Mouse (Mus musculus): ENCODE measurements around the gene Pcid2.

Gene Pcid2

DNA sequence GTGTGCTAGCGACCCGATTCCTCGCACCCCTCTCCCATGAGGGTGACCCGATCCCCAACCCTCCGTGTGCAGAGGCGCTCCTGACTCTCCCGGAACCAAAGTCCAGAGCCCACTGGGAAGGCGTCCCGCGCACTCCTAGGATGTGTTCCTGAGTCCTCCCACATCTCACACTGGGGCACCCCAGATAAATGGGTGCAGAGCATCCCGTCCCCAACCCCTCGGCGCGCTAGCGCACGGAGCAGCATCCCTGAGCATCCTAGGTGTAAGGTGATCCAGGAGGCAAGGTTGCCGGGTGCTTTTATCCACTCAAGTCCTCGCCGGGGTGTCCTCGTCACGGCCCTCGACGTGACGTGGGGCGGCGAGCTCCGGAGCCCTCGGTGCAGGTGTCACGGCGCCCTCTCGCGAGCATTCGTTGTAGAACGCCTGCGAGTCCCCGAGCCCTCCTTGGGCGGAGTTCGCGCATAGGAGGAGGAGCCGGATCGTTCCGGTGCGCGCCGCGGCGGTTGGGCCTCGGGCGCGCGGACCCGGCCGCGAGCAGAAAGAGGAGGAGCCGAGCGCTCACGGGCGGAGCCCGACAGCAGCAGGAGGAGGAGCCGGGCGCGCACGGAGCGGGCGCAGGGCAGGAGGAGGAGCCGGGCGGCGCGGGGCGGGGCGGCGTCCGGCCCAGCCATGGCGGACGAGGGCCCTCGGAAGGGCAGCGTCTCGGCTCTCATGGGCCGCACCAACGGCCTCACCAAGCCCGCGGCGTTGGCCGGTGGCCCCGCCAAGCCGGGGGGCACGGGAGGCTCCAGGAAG, at the start of gene Pcid2, which contains the start of gene Cul4a:
Gene Pcid2, minus strand, starts transcription at position 373 of the 795 bp plus-strand sequence.
Gene Cul4a, plus strand, starts transcription at position 535 of the 795 bp plus-strand sequence.
- peak; percentile 98 for DNase-seq (ENCODE audit: low spot score)

DNA sequence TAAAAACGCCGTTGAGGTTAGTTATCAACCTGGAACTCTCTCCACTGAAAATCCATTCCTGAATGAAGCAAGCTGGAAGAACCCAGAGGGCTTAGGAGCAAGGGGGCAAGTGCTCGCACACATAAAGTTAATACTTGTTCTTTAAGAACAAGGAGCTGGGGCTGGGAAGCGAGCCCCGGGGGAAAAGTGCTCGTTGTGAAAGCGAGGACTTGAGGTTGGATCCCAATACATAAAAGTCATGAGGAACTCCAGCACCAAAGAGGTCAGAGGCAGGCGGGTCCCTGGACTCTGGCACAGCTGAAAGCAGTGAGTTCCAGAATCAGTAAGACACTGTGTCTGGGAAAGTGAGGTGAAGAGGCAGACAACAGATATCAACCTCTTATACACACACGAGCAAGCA, 48.8 kb upstream of the Pcid2 start:
- DNase-seq (ENCODE audit: low spot score) = no peak

DNA sequence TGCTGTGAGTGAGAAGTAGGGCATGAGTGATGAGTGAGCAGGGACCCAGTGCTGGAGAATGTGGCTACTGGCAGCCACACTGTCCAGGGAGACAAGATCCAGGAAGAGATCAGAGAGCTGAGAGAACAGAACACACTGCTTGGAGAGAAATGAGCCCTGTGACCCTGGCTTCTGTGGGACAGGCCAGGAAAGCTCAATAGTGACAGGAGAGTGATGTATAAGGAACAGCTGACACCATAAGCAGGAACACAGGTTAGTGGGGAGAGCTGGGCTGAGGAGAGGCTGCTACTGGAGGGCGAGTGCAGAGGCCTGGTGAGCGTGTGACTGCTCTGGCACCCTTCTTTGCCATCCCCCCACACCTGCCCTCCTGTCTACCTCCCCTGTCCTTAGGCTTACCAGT, 45.7 kb upstream of the Pcid2 start:
- no peak for DNase-seq (ENCODE audit: low spot score)

DNA sequence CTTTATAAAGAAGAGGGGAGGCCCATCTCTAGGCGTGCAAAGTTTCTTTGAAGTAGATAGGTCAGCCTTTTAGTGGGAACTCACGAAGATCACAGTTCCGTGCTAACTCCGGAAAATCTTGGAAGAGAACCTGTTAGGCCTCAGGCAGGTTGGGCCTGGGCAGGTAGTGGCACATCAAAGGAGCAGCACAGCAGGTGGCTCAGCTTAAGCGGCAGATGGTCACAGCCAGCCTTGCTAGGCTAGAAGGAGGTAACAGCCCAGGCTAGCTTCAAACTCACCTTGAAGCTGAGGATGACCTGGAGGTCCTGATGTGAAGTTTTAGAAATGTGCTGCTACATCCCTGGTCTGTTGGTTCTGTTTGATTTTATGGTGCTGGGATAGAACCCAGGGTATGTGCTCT, 44.6 kb upstream of the Pcid2 start:
- DNase-seq (ENCODE audit: low spot score) = no peak

DNA sequence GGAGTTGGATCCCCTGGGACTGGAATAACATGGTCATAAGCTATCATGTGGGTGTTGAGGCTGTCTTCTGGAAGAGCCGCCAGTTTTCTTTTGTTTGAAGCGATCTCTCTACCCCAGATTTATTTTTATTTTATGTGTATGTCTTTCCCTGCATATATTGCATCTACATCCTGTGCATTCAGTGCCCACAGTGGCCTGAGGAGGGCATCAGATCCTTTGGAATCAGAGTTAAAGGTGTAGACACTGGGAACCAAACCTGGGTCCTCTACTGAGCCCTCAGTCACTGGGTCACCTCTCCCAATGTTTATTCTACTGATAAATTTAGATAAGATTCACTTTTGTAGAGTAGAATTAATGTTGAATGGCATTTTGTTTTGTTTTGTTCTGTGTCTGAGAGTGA, 44.0 kb upstream of the Pcid2 start:
- DNase-seq (ENCODE audit: low spot score) = no peak

DNA sequence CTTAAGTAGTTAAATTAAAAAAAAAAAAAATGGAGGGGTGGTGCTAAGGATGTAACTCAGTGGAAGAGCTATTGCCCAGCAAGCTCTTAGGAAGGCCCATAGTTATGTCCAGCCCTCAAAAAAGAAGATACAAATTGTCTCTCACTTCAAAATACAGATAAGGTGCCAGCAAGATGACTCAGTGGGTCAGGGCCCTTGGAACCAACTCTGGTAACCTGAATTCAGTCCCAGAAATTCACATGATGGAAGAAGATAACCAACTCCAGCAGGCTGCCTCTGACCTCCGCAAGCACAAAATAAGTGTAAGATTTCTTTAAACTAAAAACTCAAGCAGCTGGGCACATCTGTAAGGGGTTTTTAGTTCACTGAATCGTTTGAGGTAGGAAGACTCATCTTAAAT, 43.2 kb upstream of the Pcid2 start:
- no peak for DNase-seq (ENCODE audit: low spot score)

DNA sequence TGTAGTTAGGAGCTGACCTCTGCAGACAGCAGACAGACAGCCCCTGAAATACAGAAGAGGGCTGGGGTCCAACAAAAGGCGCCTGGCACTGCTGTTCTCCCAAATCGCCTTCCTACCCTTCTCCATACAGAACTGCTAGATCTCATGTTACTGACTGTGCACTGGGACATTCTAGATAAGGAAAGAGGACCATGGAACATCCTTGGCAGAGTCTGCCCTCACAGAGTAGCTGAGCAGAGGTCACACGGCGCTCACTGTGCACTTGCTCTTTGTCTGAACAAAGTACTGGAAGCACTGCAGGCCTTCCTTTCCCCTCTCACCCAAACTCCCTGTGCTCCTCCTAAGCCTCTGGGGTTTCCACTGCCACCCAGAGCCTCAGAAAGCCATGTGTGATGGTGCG, 36.4 kb upstream of the Pcid2 start:
- no peak for DNase-seq (ENCODE audit: low spot score)

DNA sequence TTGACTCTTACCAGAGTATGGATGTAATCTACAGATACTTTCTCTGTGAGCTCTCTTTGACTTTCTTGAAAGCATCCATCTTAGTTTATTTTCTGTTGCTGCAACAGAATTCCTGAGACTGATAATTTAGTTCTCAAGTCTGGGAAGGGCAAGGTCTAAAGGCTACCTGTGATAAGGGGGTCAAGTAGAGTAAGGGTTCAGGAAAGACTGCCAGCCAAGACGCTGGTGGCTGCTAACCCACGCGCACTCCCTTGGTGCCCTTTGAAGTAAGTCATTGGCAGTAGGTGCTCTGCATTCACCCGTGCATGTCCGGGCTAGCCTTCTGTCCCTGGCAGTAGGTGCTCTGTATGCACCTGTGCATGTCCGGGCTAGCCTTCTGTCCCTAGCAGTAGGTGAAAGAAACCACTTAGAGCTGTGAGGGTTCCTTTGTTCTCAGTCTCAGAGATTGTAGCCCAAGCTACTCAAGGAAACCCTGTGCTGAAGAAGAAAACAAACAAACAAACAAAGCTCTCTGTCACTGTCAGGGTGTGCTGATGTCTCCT, 34.5 kb upstream of the Pcid2 start:
- no peak for DNase-seq (ENCODE audit: low spot score)

DNA sequence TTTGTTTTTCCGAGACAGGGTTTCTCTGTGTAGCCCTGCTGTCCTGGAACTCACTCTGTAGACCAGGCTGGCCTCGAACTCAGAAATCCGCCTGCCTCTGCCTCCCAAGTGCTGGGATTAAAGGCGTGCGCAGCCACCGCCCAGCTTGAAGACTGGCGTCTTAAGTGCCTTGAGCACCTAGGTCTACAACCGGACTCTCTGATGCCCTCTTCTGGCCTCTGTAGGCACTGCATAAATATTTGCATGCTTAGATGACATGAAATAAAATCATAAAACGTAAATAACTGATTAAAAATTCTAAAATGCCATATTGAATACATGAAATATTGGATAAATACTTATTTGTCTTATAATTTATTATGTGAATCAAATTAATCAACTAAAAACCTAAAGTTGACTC, 27.0 kb upstream of the Pcid2 start:
- peak; percentile 81 for DNase-seq (ENCODE audit: low spot score)

DNA sequence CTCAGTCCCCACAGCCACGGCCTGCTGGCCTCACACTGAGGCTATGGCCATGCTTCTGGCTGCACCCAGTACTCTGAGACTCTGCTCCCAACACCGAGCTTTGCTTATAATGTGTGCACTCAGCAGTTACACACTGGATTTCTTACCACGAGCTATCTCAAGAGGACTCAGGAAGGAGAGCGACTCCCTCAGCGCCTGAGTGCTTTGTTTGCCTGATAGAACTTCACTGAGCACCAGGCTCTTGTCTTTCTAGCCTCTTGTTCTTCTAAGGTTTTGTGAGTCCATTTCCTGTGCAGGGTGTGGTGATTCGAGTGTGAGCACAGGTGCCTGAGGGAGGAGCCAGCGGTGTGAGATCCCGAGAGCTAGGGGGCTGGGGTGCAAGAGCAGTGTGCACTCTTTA, 19.6 kb upstream of the Pcid2 start:
- no peak for DNase-seq (ENCODE audit: low spot score)

DNA sequence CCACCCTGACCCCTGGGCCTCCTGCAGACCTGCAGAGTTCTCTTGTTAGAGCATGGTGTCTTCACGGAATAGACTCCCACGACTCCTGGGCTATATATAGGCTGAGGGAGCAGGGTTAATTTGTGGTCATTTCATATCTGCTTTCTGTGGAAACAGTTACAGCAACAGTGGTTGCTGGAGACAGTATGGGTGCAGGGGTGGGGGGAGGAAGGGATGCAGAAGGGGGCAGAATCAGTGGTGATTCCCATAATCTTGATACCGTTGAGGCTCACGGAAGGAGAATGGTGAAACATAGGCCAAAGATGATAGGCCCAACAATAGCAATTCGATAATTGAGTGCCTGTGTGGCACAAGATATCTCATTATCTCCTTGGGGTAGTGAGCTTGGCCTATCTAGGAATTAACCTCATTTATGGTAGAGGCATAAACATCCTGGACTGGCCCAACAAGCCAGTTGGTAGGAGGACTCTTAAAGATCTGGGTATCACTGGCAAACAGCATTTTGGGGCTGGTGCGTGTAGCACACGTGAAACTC, 17.7 kb upstream of the Pcid2 start:
- DNase-seq (ENCODE audit: low spot score) = no peak

DNA sequence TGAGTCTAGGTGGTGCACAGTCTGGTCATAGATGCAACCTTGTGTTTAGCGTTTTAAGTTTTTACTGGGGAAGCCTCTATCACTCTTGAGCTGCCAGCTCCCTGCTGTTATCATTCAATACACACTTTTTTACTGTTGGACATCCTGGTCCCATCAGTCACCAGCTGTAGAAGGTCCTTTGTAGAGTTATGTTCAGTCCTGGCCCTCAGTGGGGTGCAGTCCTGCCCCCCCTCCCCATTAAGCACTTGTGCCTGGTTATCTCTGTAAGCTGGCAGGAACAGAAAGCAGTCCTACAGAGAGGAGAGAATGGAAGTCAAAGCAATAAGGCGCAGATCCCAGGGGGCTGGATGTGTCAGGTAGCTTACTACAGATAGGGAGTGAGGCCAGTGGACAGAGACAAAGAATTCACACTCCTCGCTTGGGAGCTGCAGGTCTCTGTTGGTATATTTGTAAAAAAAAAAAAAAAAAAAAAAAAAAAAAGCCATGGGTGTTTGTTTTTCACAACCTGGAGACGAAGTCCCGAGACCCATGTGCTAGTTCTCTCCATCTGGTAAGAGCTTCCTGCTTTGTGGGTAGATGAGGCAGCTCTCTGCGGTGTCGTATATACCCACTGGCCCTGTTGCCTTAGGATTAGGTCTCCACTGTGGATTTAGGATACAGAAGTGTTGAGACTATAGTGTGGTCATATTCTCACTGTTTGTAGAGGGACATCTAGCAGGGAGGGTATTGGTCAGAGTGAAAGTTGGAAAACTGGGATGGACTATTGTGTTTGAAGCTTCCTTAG, 15.8 kb upstream of the Pcid2 start:
- no peak for DNase-seq (ENCODE audit: low spot score)

DNA sequence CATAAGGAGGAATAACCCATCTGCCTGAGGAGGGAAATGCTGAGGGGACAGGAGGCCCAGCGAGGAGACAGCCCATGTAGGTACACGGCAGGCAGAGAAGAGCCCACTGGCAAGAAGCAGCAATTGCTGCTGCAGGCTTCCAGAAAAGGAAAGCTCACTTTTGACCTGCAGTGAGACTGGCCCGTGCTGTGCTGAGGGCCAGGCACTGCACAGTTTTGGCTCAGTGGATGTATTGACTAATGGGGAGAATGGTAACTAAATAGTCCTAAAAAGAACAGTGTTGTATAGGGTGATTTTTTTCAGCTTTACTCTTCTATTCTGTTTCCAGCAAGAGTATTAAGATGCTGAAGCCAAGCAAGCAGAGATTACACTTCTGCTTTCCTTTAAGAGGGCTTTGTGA, 13.3 kb upstream of the Pcid2 start:
- no peak for DNase-seq (ENCODE audit: low spot score)

DNA sequence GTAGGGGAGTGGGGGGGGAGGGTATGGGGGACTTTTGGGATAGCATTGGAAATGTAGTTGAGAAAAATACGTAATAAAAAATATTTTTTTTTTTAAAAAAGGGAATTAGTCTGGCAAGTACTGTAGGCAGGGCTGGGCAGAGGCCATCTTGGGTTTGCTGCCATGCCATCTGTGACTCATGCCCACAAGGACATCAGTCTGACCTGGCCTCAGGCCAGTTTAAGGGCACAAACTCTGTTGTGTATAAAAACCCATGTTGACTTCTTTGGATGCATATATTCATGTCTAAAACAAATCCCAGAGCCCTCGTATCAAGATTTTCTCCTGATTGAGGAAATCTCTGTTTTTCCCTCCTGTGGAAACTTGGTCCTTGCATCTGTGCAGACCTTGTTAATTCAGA, 11.8 kb upstream of the Pcid2 start:
- no peak for DNase-seq (ENCODE audit: low spot score)

DNA sequence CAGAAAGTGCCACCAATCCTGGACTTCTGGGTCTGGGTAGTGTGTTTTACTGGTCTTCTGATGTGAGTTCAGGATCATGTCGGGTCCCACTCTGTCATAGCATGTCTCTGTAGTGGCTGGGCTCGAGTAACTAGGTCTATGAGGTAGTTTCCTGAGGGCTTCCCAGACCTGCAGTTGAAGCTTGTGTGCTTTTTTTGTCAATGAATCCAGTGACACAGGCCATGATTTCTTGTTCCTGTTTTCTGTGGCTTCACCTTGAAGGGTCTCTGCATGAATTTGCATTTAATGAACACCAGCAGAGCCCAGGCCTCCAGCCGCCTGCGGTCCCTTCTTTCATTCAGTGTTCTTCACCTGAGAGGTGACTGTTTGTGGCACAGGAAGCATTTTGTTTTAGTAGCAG, 8.0 kb upstream of the Pcid2 start:
- no peak for DNase-seq (ENCODE audit: low spot score)

DNA sequence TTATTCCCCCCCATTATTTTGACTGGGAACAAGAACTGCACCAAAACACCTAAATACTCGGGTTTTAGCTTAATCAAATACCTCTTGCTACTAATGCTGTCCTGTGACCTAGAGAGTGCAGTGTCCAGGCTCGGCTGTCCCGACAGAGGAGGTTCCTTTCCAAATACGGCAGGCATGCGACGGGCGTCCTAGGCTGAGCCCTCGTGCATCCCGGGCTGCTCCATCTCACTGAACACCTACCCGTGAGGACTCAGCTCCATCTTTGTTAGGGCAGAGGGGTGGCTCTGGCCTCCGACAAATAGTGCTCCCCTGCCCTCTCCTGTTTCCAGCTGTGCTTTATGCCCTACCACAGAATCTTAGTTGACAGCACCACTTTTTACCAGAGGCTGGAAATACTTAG, 6.7 kb upstream of the Pcid2 start:
- no peak for DNase-seq (ENCODE audit: low spot score)

DNA sequence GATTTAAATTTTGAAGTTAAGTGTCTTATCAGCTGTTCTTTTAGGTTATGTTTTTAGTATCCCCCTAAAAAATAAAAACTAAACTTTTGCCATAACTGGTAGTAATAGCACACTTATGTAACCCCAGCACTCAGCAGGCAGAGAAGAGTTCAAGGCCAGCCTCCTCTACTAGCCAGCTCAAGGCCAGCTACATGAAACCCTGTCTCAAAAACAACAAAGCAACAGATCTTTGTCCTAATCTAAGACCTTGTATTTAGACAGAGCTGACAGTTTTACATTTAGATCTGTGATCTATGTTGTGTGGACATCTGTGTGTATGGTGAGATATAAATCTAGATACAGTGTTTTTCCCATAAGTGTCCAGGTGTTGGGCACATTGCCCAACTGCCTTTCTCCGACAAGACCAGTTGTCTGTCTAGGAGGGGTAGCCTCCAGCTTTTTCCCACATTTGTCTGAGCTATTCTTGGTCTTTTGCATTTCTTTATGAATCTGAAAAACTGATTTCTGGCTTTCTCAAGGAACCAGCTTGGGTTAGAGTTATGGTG, 4.2 kb upstream of the Pcid2 start:
- no peak for DNase-seq (ENCODE audit: low spot score)

DNA sequence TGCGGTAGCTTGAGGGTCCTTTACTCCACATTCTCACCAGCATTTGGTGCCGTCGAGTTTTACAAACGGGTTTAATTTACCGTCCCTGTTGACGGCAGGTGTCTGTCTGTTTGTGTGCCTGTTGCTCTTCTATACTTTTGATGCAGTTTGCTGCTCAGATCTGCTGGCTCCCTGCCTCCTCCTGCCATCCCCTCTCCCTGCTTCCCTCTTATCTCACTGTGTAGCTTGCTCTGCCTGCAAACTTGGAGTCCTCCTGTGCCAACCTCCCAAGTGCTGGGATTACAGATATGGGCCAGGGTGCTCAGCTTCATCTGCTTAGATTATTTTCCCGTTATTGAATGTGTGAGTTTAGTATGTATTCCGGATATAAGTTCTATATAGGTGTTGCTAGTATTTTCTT, 3.7 kb upstream of the Pcid2 start:
- DNase-seq (ENCODE audit: low spot score) = no peak

DNA sequence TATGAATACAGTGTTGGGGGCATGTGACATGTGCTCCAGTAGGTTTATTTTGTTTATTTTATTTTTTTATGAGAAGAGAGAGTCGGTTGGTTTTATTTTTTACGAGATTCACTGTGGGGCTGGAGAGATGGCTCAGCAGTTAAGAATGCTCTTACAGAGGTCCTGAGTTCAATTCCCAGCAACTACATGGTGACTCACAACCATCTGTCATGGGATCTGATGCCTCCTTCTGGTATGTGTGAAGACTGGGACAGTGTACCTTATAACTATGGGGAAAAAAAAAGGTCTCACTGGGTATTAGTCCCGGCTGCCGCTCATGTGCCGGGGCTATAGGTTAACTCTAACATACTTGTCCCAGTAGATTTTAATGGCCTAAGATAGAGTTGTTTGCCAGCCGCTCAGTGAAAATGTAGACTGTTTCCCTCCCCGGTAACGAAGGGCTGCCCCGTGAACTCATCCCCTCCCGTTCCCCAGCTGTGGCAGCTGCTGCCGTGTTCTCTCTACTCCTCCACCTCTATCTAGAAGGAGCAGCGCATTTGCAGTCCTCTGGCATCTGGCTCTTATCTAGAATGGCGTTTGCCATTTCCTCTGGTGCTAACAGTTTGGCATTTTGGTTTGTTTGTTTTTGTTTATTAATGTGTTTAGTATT, 2.9 kb upstream of the Pcid2 start:
- no peak for DNase-seq (ENCODE audit: low spot score)

DNA sequence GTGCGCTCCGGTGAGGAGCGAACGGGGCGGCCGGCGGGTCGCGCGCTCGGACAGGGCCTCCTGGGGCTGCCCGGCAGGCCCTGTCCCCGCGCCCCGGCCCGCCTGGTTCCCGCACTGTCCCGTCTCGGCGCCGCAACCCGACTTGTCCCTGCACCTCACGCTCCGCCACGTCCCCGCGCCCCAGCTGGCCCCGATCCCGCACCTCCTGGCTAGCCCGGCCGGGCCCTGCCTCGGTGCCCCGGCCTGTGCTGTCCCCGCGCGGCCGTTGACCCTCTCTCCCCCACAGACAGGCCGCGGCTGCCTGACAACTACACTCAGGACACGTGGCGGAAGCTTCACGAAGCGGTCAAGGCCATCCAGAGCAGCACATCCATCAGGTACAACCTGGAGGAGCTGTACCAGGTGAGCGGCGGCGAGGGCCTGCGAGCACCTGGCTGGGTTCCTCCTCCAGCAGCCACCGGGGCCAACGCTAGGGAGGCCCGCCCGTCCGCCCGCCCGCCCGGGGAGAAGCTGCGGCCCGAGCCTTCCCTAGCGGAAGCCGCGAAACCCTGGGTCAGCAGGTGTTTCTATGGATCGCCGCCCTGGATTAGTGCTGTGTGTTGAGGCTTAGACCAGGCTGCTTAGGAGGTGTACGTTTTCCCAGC, 771 bp upstream of the Pcid2 start:
- DNase-seq (ENCODE audit: low spot score) = peak; percentile 44

DNA sequence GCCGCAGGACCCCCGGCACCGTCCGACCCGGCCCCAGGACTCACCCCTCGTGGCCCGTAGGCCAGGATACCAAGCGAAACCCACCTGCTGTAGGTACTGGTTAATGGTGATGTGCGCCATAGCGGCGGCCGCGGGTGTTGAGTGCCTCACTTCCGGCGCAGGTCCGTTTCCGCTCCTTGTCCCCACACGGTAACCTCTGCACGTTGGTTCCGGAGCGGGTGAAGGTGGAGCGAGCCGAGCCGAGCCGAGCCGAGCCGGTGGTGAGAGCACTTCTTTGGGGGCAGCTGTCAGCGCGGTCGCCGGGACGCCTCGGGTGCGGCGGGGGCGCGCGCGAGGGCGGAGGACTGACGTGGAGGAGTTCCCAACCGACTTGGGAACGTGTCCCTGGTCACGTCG, 570 bp downstream of the Pcid2 start:
- peak; percentile 90 for DNase-seq (ENCODE audit: low spot score)

DNA sequence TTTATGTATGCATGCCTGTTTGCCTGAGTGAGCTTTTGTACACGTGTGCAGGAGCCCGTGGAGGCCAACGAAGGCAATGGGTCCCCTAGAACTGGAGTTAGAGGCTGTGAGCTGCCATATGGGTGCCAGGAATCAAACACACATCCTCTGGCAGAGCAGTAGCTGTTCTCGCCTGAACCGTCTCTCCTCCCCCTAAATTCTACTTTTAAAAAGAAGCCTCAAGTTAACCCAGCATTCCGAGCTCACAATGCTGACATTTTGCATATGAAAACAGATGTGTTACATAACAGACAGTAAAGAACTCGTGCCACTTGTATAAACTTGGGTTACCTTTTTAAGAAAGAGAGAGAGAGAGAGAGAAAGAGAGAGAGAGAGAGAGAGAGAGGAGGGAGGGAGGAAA, 27.7 kb downstream of the Pcid2 start:
- no peak for DNase-seq (ENCODE audit: low spot score)

All from embryo, embryonic 10.5 days (tissue).